Mouse (Mus musculus): ENCODE data around the gene Ccl17. TPM values are rescaled to one million over a fixed set of nuclear protein-coding genes. Genes with fewer than 3 reads are reported as not detected.

Ccl17 gene
- polyA plus RNA-seq, 1 experiment, result not detected

DNA sequence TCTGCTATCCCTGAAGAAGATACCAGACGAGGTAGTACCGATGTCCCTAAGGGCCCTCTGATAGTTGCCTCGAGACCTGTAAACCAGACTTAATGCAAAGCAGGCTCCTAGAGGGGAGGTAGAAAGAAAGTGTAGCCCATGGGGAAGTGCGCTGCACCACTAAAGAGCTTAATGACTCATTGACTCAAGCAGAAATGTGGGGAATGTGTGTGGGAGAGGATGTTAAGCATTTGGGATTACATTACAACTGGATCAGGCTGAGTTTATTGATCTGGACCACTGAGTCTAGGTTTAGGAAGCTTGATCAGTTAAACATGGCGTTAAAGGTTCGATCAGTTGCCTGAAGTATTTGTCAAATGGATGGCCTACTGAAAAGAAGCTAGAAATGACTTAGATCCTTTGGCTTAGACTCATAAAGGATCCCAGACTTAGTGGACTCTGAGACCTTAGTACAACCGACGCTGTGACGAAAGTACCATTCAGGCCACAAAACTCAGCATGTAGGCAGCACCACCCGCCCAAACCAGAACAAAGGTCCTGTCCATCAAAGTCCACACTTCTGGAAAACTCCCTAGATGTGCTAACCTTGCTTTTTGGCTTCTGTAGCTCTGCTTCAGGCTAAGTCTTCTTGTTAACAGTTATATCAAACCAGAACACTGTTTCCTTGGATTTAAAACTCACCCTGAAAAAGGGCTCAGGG lies 20.8 kb upstream of the Ccl17 start:
- no peak overlapping the region for H3K4me3 ChIP-seq (ENCODE audit: extremely low read depth, insufficient read depth, insufficient read length)
- no peaks in the 10 kb centered on the region for H3K36me3 ChIP-seq (ENCODE audit: control insufficient read depth, insufficient read depth, low read length)
- H3K27me3 ChIP-seq (ENCODE audit: control insufficient read depth, insufficient read depth, low read length), result no peaks in the 10 kb centered on the region
- 91% methylated on average over 10 of the region's 10 CpGs for WGBS
- H3K27ac ChIP-seq (ENCODE audit: insufficient read depth, low read length), result no peak overlapping the region
- no peaks in the 10 kb centered on the region for H3K4me1 ChIP-seq (ENCODE audit: control insufficient read depth, insufficient read depth, insufficient read length)
- TF ChIP-seq POLR2A (IDR thresholded peaks at IDR 0.05; ENCODE audit: low read depth, low read length) (no peak), CTCF (IDR thresholded peaks at IDR 0.05; ENCODE audit: extremely low read depth, insufficient read depth, insufficient read length, insufficient replicate concordance) (no peak)
- DNase-seq (ENCODE audit: low read depth in 1 of 2, low spot score in 2 of 2), result no peak

DNA sequence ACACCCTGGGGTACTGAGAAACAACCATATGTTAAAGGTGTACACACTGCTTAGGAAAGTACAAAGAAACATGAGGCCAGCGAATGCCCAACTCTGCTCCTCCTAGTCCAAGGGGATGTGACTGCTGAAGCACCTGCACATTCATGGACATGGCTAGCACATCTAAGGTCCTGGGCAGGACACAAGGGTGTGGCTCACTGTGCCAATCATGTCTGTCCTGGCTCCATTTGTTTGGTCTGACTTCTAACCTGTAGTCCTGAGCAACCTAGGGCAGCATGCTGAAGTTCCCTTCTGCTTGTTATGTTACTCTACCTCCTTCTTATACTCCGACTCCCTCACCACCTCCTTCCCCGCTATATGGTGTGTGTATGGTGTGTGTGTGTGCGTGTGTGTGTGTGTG lies 15.9 kb upstream of the Ccl17 start:
- Histone ChIP-seq H3K4me3 (ENCODE audit: extremely low read depth, insufficient read depth, insufficient read length) (no peak overlapping the region), H3K4me1 (ENCODE audit: control insufficient read depth, insufficient read depth, insufficient read length) (no peaks in the 10 kb centered on the region), H3K27ac (ENCODE audit: insufficient read depth, low read length) (no peak overlapping the region), H3K27me3 (ENCODE audit: control insufficient read depth, insufficient read depth, low read length) (no peaks in the 10 kb centered on the region), H3K36me3 (ENCODE audit: control insufficient read depth, insufficient read depth, low read length) (no peaks in the 10 kb centered on the region)
- TF ChIP-seq POLR2A (IDR thresholded peaks at IDR 0.05; ENCODE audit: low read depth, low read length) (no peak), CTCF (IDR thresholded peaks at IDR 0.05; ENCODE audit: extremely low read depth, insufficient read depth, insufficient read length, insufficient replicate concordance) (no peak)
- DNase-seq (ENCODE audit: low read depth in 1 of 2, low spot score in 2 of 2), result no peak
- 89% methylated on average over 4 of the region's 4 CpGs for WGBS

DNA sequence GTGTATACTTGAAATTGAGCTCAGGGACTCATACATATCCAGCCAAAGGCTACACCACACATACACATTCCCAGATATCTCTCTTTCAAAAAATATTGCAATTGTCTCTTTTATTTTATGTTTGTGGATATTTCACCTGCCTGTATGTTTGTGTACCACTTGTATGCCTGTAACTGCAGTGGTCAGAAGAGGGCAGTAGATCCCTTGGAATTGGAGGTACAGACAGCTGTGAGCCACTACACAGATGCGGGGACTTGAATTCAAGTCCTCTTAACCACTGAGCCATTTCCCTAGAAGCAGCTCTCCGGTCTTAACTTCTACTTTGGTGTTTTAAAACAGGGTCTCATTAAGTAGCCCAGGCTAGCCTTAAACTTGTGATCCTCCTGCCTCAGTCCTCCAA lies 15.5 kb upstream of the Ccl17 start:
- Histone ChIP-seq H3K27ac (ENCODE audit: insufficient read depth, low read length) (no peak overlapping the region), H3K4me3 (ENCODE audit: extremely low read depth, insufficient read depth, insufficient read length) (no peak overlapping the region), H3K36me3 (ENCODE audit: control insufficient read depth, insufficient read depth, low read length) (no peaks in the 10 kb centered on the region), H3K27me3 (ENCODE audit: control insufficient read depth, insufficient read depth, low read length) (no peaks in the 10 kb centered on the region), H3K4me1 (ENCODE audit: control insufficient read depth, insufficient read depth, insufficient read length) (no peaks in the 10 kb centered on the region)
- no peak for TF ChIP-seq POLR2A (IDR thresholded peaks at IDR 0.05; ENCODE audit: low read depth, low read length)
- no peak for TF ChIP-seq CTCF (IDR thresholded peaks at IDR 0.05; ENCODE audit: extremely low read depth, insufficient read depth, insufficient read length, insufficient replicate concordance)
- WGBS, result 87% methylated on average over 2 of the region's 2 CpGs
- no peak for DNase-seq (ENCODE audit: low read depth in 1 of 2, low spot score in 2 of 2)

DNA sequence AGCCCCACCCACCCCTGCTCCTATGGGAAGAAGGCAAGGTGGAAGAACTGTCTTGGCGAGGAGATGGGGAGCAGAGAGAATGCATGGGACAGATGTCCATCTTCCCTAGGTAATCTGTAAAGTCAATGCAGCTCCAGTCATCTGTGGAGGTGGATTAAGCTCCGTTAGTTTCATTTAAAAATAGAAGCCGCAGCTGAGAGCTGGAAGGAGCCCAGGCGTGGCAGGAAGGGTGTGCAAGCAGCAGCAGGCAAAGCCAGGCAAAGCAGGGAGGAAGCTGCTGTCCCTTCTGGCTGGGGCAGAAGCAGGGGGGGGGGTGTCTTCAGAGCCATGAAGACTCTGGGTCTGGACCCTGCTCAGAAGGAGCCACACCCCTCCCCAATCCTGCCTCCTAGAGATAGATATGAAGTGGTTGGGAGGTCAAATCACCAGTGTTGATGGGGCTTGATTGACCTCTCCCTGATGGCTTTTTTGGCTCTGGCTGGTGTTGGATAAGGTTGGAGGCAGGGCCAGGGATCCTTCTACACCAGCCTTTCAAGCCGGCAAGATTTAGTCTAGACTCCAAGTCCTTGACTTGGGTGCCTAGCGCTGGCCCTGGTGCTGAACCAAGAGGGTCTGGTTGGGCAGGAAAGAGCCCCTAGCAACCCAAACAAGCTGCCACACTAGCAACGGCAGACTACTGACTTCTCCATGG lies 9.8 kb upstream of the Ccl17 start:
- Histone ChIP-seq H3K27me3 (ENCODE audit: control insufficient read depth, insufficient read depth, low read length) (no peaks in the 10 kb centered on the region), H3K4me3 (ENCODE audit: extremely low read depth, insufficient read depth, insufficient read length) (no peak overlapping the region), H3K27ac (ENCODE audit: insufficient read depth, low read length) (no peak overlapping the region), H3K36me3 (ENCODE audit: control insufficient read depth, insufficient read depth, low read length) (no peaks in the 10 kb centered on the region), H3K4me1 (ENCODE audit: control insufficient read depth, insufficient read depth, insufficient read length) (peaks cover 9% of the 10 kb centered on the region; the same call in 1 of the 2 replicates)
- TF ChIP-seq CTCF (IDR thresholded peaks at IDR 0.05; ENCODE audit: extremely low read depth, insufficient read depth, insufficient read length, insufficient replicate concordance) (no peak), POLR2A (IDR thresholded peaks at IDR 0.05; ENCODE audit: low read depth, low read length) (no peak)
- DNase-seq (ENCODE audit: low read depth in 1 of 2, low spot score in 2 of 2), result no peak
- 29% methylated on average over 7 of the region's 7 CpGs for WGBS

DNA sequence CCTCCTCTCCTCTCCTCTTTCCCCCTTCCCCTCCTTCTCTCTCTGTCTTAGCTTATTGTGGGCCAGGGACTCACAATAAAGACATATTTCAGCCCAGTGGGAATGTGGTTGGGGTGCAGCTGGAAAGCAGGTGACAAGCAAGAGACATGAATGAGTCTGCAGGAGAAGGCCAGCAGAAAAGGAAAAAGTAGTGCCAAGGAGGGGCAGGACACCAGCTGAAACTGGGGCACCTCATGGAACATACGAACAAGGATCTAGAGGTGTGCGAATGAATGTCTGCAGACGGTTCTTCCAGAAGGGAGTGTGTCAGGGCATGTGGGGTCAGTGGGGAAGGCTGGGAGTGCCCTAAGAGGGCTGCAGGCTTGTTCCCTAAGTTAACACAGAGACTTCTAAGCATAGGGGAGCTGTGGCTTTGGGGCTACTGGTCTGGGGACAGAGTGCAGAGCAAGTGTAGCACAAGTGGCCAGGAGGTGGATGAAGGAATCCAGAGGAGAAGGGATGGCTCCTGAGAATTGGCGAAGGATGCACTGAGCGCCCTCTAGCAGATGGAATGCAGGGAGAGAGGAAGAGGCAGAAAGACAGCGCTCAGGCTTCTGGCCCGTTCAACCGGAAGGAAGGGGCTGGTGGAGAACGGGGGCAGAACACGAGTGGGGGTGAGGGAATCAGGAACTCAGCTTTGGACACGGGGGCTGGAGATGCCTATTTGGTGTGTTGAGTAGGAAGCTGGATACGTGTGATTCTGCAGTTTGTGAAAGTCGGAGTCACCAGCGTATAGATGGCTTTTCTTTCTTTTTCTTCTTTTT lies 8.8 kb upstream of the Ccl17 start:
- WGBS, result 27% methylated on average over 14 of the region's 14 CpGs
- H3K4me1 ChIP-seq (ENCODE audit: control insufficient read depth, insufficient read depth, insufficient read length), result peaks cover 9% of the 10 kb centered on the region; the same call in 1 of the 2 replicates
- TF ChIP-seq POLR2A (IDR thresholded peaks at IDR 0.05; ENCODE audit: low read depth, low read length) (no peak), CTCF (IDR thresholded peaks at IDR 0.05; ENCODE audit: extremely low read depth, insufficient read depth, insufficient read length, insufficient replicate concordance) (no peak)
- H3K27ac ChIP-seq (ENCODE audit: insufficient read depth, low read length), result no peak overlapping the region
- no peaks in the 10 kb centered on the region for H3K36me3 ChIP-seq (ENCODE audit: control insufficient read depth, insufficient read depth, low read length)
- DNase-seq (ENCODE audit: low read depth in 1 of 2, low spot score in 2 of 2), result no peak
- H3K4me3 ChIP-seq (ENCODE audit: extremely low read depth, insufficient read depth, insufficient read length), result no peak overlapping the region
- H3K27me3 ChIP-seq (ENCODE audit: control insufficient read depth, insufficient read depth, low read length), result no peaks in the 10 kb centered on the region

DNA sequence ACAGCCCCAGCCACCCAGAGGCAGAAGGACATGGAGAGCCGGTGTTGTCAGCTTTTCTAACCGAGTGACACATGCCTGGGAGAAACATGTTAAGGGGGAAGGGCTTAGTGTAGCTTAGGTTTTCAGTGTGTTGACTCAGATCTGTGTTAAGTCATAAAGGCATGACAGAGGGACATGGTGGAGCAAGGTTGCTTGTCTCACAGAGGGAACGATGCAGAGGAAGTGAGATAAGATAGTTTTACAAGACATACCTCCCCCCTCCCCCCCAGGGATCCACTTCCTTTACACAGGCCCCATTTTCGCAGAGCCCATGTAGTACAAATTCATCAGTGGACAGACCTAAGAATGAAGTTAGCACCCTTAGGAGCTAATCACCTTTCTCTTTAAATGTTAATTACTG lies 7.9 kb upstream of the Ccl17 start:
- Histone ChIP-seq H3K4me3 (ENCODE audit: extremely low read depth, insufficient read depth, insufficient read length) (no peak overlapping the region), H3K4me1 (ENCODE audit: control insufficient read depth, insufficient read depth, insufficient read length) (peaks cover 9% of the 10 kb centered on the region; the same call in 1 of the 2 replicates), H3K27ac (ENCODE audit: insufficient read depth, low read length) (no peak overlapping the region), H3K27me3 (ENCODE audit: control insufficient read depth, insufficient read depth, low read length) (no peaks in the 10 kb centered on the region), H3K36me3 (ENCODE audit: control insufficient read depth, insufficient read depth, low read length) (no peaks in the 10 kb centered on the region)
- no peak for DNase-seq (ENCODE audit: low read depth in 1 of 2, low spot score in 2 of 2)
- TF ChIP-seq POLR2A (IDR thresholded peaks at IDR 0.05; ENCODE audit: low read depth, low read length) (no peak), CTCF (IDR thresholded peaks at IDR 0.05; ENCODE audit: extremely low read depth, insufficient read depth, insufficient read length, insufficient replicate concordance) (no peak)
- WGBS, result 33% methylated on average over 4 of the region's 4 CpGs
